8 mouse cellular contexts compared by ENCODE assay signal in genomic region chr4:117676903-117677302, GRCm38 (mm10). TPM values are rescaled to one million over a fixed set of nuclear protein-coding genes. Genes with fewer than 3 reads are reported as not detected.
DNase-seq lines count a peak whose midpoint lies in the region; ATAC-seq and TF ChIP-seq lines count a peak whose summit lies in the region.

No protein-coding gene starts in this region.

- H3K9me3 ChIP-seq in heart, embryonic 10.5 days: no peaks in the 10 kb centered on the region
- H3K9me3 ChIP-seq in intestine, postnatal 0 days (ENCODE audit: control insufficient read depth): no peaks in the 10 kb centered on the region
- H3K9me3 ChIP-seq in midbrain, embryonic 15.5 days: no peaks in the 10 kb centered on the region

- no peak overlapping the region for H3K27ac ChIP-seq in heart, embryonic 10.5 days
- H3K27ac ChIP-seq in intestine, postnatal 0 days (ENCODE audit: low read depth, low read length): no peak overlapping the region
- H3K27ac ChIP-seq in midbrain, embryonic 15.5 days: no peak overlapping the region
- no peak overlapping the region for H3K27ac ChIP-seq in spleen, adult 2 months (ENCODE audit: insufficient read depth, low read length)

- H3K9ac ChIP-seq in intestine, postnatal 0 days (ENCODE audit: low read depth, low read length): no peak overlapping the region
- no peak overlapping the region for H3K9ac ChIP-seq in midbrain, embryonic 15.5 days

- no peak; the same call in 1 of the 2 replicates for ATAC-seq in intestine, postnatal 0 days
- peak; percentile 55 for ATAC-seq in midbrain, embryonic 15.5 days (replicated peaks)

- peak; percentile 70 for DNase-seq in heart, adult 8-10 months (ENCODE audit: low spot score)
- no peak for DNase-seq in heart, embryonic 10.5 days (ENCODE audit: low spot score)
- peak; percentile 61 for DNase-seq in cerebellum, adult 9-11 months
- peak; percentile 51 to 82 for DNase-seq in frontal cortex, postnatal 10 days (ENCODE audit: low spot score in 2 of 2)
- peak; percentile 57 to 68 for DNase-seq in left cerebral cortex, postnatal 36 days (ENCODE audit: low spot score in 2 of 2)
- peak; percentile 21 to 63 for DNase-seq in spleen, adult 2 months (ENCODE audit: low read depth in 1 of 2, low spot score in 2 of 2)

- intact Hi-C loops in left cerebral cortex, postnatal 36 days (cut with DNase I): loop anchor here (1.0 to 5.0 kb wide), 3 partner anchors 49 to 405 kb away; no protein-coding TSS in a partner anchor

- no peak for TF ChIP-seq POLR2A in spleen, adult 2 months (IDR thresholded peaks at IDR 0.05; ENCODE audit: low read depth, low read length)

- no peak overlapping the region for H3K4me3 ChIP-seq in heart, embryonic 10.5 days
- no peak overlapping the region for H3K4me3 ChIP-seq in intestine, postnatal 0 days (ENCODE audit: low read depth, low read length)
- H3K4me3 ChIP-seq in midbrain, embryonic 15.5 days: no peak overlapping the region
- no peak overlapping the region for H3K4me3 ChIP-seq in spleen, adult 2 months (ENCODE audit: extremely low read depth, insufficient read depth, insufficient read length)

- peak; percentile 95 for TF ChIP-seq CTCF in intestine, postnatal 0 days (IDR thresholded peaks at IDR 0.05; ENCODE audit: low read depth)
- peak; percentile 75; the same call in 1 of the 2 replicates for TF ChIP-seq CTCF in spleen, adult 2 months (IDR thresholded peaks at IDR 0.05; ENCODE audit: extremely low read depth, insufficient read depth, insufficient read length, insufficient replicate concordance)

- 26% methylated on average over 3 of the region's 3 CpGs for WGBS in heart, embryonic 10.5 days
- 9% methylated on average over 3 of the region's 3 CpGs for WGBS in intestine, postnatal 0 days
- 14% methylated on average over 3 of the region's 3 CpGs for WGBS in midbrain, embryonic 15.5 days
- WGBS in spleen, adult 2 months: 21% methylated on average over 3 of the region's 3 CpGs

- H3K36me3 ChIP-seq in heart, embryonic 10.5 days: peaks cover 81% of the 10 kb centered on the region
- peaks cover 72% of the 10 kb centered on the region for H3K36me3 ChIP-seq in intestine, postnatal 0 days (ENCODE audit: control insufficient read depth, insufficient read depth)
- H3K36me3 ChIP-seq in midbrain, embryonic 15.5 days (replicated peaks): peaks cover 50% of the 10 kb centered on the region
- H3K36me3 ChIP-seq in spleen, adult 2 months (ENCODE audit: control insufficient read depth, insufficient read depth, low read length): peaks cover 32% of the 10 kb centered on the region

- H3K4me1 ChIP-seq in heart, embryonic 10.5 days: peaks cover 13% of the 10 kb centered on the region; the same call in 1 of the 2 replicates
- H3K4me1 ChIP-seq in intestine, postnatal 0 days (replicated peaks; ENCODE audit: control insufficient read depth, insufficient read depth, low read length): no peaks in the 10 kb centered on the region
- H3K4me1 ChIP-seq in midbrain, embryonic 15.5 days: peaks cover 15% of the 10 kb centered on the region
- peaks cover 3% of the 10 kb centered on the region; the same call in 1 of the 2 replicates for H3K4me1 ChIP-seq in spleen, adult 2 months (ENCODE audit: control insufficient read depth, insufficient read depth, insufficient read length)

- H3K4me2 ChIP-seq in intestine, postnatal 0 days (replicated peaks; ENCODE audit: low read depth): no peak overlapping the region
- no peak overlapping the region for H3K4me2 ChIP-seq in midbrain, embryonic 15.5 days

- no peaks in the 10 kb centered on the region for H3K27me3 ChIP-seq in heart, embryonic 10.5 days (ENCODE audit: insufficient read depth, poor library complexity, severe bottlenecking)
- H3K27me3 ChIP-seq in intestine, postnatal 0 days (replicated peaks; ENCODE audit: control insufficient read depth, insufficient read depth, low read length): no peaks in the 10 kb centered on the region
- H3K27me3 ChIP-seq in midbrain, embryonic 15.5 days (replicated peaks): no peaks in the 10 kb centered on the region
- H3K27me3 ChIP-seq in spleen, adult 2 months (ENCODE audit: control insufficient read depth, insufficient read depth, low read length): no peaks in the 10 kb centered on the region

RNA-seq across cellular contexts. Expression of gene Dmap1, which starts 5.2 kb away (rescaled TPM):
- total RNA-seq in heart, adult 8-10 months (2022): 10 to 100 TPM; 15.9 to 23.7 (median 20.9) TPM
- 54.6 and 63.6 TPM in 2 replicates for polyA plus RNA-seq in heart, embryonic 10.5 days (2016; fragmentation: Nextera tagmentation; extraction: Ambion mirVana)
- polyA plus RNA-seq in intestine, postnatal 0 days (2015; fragmentation: Nextera tagmentation; extraction: Ambion mirVana): 22.1 and 22.7 TPM in 2 replicates
- total RNA-seq in left cerebral cortex, postnatal 36 days (2021): 10 to 100 TPM; 37.9 to 41.1 TPM
- polyA plus RNA-seq in midbrain, embryonic 15.5 days (2015; fragmentation: Nextera tagmentation; extraction: Ambion mirVana): 82.5 and 84.8 TPM in 2 replicates
- polyA plus RNA-seq in spleen, adult 2 months (2012; rRNA removed): 13.9 and 16.4 TPM in 2 replicates

RNA-seq across cellular contexts. Expression of gene Gm12845, which starts 47.3 kb away (rescaled TPM):
- not detected for total RNA-seq in heart, adult 8-10 months (2022)
- not detected in 2 replicates for polyA plus RNA-seq in heart, embryonic 10.5 days (2016; fragmentation: Nextera tagmentation; extraction: Ambion mirVana)
- not detected in 2 replicates for polyA plus RNA-seq in intestine, postnatal 0 days (2015; fragmentation: Nextera tagmentation; extraction: Ambion mirVana)
- total RNA-seq in left cerebral cortex, postnatal 36 days (2021): not detected
- polyA plus RNA-seq in midbrain, embryonic 15.5 days (2015; fragmentation: Nextera tagmentation; extraction: Ambion mirVana): not detected in 2 replicates
- not detected in 2 replicates for polyA plus RNA-seq in spleen, adult 2 months (2012; rRNA removed)
